Mouse (Mus musculus) stomach, embryonic 15.5 days (tissue): ENCODE measurements around the gene Mroh2a. TPM values are rescaled to one million over a fixed set of nuclear protein-coding genes. Genes with fewer than 3 reads are reported as not detected.

Source experiments
- ATAC-seq: fragments of 200-750 bp; cut with Nextera tagmentation; 2 replicates; pipeline ENCODE4 v1.8.0; 2017; ENCODE audit warnings: low read depth, moderate number of reproducible peaks, moderate TSS enrichment; ENCODE audit not compliant: insufficient read depth, low FRiP score
- H3K27ac ChIP-seq: fragments of 300-500 bp; sonication (generic); 2 replicates; pipeline ENCODE4 v1.5.1; 2015; ENCODE audit warnings: mild to moderate bottlenecking, inconsistent platforms
- H3K27me3 ChIP-seq: fragments of 300-500 bp; sonication (generic); replicated peaks from 2 replicates; pipeline ENCODE4 v1.6.1; 2015; ENCODE audit warnings: inconsistent platforms
- H3K36me3 ChIP-seq: fragments of 300-500 bp; sonication (generic); 2 replicates; pipeline ENCODE4 v1.6.1; 2015; ENCODE audit warnings: inconsistent platforms
- H3K4me1 ChIP-seq: fragments of 300-500 bp; sonication (generic); 2 replicates; pipeline ENCODE4 v1.6.1; 2015; ENCODE audit warnings: inconsistent platforms
- H3K4me2 ChIP-seq: fragments of 300-500 bp; sonication (generic); 2 replicates; pipeline ENCODE4 v1.6.1; 2015; ENCODE audit warnings: mild to moderate bottlenecking, inconsistent platforms
- H3K4me3 ChIP-seq: fragments of 300-500 bp; sonication (generic); replicated peaks from 2 replicates; pipeline ENCODE4 v1.5.1; 2015; ENCODE audit warnings: inconsistent platforms
- H3K9ac ChIP-seq: fragments of 300-500 bp; sonication (generic); 2 replicates; pipeline ENCODE4 v1.6.1; 2015; ENCODE audit warnings: inconsistent platforms
- H3K9me3 ChIP-seq: fragments of 300-500 bp; sonication (generic); 2 replicates; pipeline ENCODE4 v1.6.1; 2016; ENCODE audit warnings: inconsistent platforms
- WGBS: fragments of 180-500 bp; shearing (Covaris S2); methylation state at CpG from one replicate; pipeline ENCODE4 v1.1.7; 2015; 5-methylcytosine and 5-hydroxymethylcytosine counted together
- polyA plus RNA-seq: library from polyadenylated mRNA; unstranded; fragments of >200 nt; fragmentation: Nextera tagmentation; extraction: Ambion mirVana; gene quantifications from 2 replicates; pipeline ENCODE4 v1.2.1, GENCODE M21; 2015

Mroh2a gene
- polyA plus RNA-seq, 1 experiment from 2014 or later = 1.2 TPM

DNA sequence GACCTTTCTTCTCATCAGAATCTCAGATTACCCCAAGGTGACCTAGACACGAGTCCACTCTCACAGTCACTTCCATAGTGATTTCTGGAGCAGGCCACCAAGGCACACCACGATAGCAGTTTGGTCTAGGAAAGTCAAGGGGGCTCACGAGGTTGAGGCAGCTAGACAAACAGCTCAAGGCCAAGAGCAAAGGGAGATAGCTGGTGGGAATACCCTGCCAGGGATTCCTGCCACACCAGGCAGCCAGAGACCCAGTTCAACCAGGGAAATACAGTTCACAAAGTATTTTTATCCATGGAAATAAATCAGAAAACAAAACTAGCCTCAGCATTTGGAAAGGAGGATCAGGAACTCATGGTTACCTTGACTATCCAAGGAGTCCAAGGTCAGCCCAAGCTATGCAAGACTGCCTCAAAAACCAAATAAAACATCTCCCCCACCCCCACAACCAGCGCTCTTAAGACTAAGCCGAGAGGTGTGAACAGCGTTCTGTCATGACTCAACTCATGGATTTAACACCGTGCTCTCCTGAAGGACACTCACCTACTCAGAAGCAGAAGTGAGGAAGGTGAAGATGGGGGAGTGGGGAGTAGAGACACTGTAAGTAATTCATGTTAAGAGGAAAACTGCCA lies 37.6 kb downstream of the Mroh2a start:
- 85% methylated on average over 7 of the region's 7 CpGs for WGBS
- H3K4me1 ChIP-seq = peaks cover 11% of the 10 kb centered on the region
- H3K36me3 ChIP-seq = peaks cover 89% of the 10 kb centered on the region
- no peak overlapping the region for H3K4me2 ChIP-seq
- no peak overlapping the region for H3K9ac ChIP-seq
- no peak overlapping the region for H3K4me3 ChIP-seq
- H3K27me3 ChIP-seq = no peaks in the 10 kb centered on the region
- H3K27ac ChIP-seq = no peak overlapping the region
- ATAC-seq = no peak
- no peaks in the 10 kb centered on the region for H3K9me3 ChIP-seq

DNA sequence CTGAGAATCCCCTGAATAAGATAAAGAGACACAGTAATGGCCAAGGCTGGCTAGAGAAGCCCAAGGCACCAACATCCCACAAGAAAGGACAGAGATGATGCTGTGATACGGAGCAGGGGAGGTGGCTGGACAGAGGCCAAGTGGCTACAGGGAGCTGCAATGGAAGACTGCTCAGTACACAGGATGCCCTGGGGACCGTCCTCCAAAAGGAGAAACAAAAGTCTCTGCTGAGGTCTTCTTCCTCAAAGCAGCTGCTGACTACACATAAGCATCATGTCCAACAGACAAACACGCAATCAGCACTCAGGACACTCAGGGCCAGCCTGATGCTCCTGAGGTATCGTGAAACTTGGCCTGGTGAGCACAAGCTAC lies 38.1 kb downstream of the Mroh2a start:
- no peak overlapping the region for H3K9ac ChIP-seq
- no peak for ATAC-seq
- no peak overlapping the region for H3K4me3 ChIP-seq
- peaks cover 94% of the 10 kb centered on the region for H3K36me3 ChIP-seq
- H3K4me1 ChIP-seq = peaks cover 11% of the 10 kb centered on the region
- no peak overlapping the region for H3K27ac ChIP-seq
- no peak overlapping the region for H3K4me2 ChIP-seq
- H3K27me3 ChIP-seq = no peaks in the 10 kb centered on the region
- H3K9me3 ChIP-seq = no peaks in the 10 kb centered on the region
- 79% methylated on average over 4 of the region's 4 CpGs for WGBS

DNA sequence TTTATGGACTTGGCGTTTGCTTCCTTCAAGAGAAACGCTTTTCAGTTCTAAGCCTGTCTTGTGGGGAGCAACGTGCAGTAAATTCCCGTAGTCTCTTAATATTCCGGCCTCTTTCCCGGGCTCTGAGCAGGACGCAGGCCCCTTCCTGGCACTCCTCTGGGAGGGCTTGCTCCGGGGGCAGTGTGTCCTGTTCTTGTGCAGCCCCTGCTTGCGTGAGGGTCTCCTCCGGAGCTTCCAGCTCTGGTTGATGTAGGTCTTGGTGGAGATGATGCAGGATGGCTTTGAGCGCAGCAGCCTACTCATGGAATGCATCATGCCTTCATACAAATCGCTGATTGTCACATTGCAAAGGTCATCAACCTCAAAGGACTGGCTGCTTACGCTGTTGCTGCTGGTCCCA lies 39.3 kb downstream of the Mroh2a start:
- Histone ChIP-seq H3K9ac (no peak overlapping the region), H3K4me1 (peaks cover 11% of the 10 kb centered on the region), H3K36me3 (peaks cover 85% of the 10 kb centered on the region), H3K4me2 (no peak overlapping the region), H3K27ac (no peak overlapping the region), H3K4me3 (no peak overlapping the region), H3K27me3 (no peaks in the 10 kb centered on the region), H3K9me3 (no peaks in the 10 kb centered on the region)
- WGBS = 88% methylated on average over 13 of the region's 13 CpGs
- ATAC-seq = no peak

DNA sequence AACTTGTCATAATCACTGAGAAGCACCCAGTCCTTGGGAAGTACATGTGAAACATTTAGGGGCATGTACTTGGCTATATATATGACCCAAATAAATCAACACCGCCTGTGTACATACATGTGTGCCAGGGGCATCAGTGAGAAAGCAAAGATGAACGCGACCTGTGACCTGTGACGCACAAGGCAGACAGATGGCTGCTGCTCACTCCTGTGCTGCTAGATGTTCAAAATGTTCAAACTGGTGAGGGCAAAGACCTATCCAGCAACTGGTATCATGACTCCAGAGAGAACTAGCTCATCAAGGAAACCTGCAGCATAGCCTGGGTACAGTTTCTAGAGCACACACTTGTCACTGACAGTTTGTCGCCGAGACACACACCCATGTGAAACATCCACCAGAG lies 40.7 kb downstream of the Mroh2a start:
- H3K9me3 ChIP-seq = no peaks in the 10 kb centered on the region
- 91% methylated on average over 6 of the region's 6 CpGs for WGBS
- ATAC-seq = 0 out of 2 replicates have a peak, but pooled peaks have one; percentile 1
- no peak overlapping the region for H3K4me2 ChIP-seq
- no peak overlapping the region for H3K9ac ChIP-seq
- 0 out of 2 replicates have a peak, but pooled peaks cover under 1% of the 10 kb centered on the region for H3K4me1 ChIP-seq
- H3K27me3 ChIP-seq = no peaks in the 10 kb centered on the region
- no peak overlapping the region for H3K4me3 ChIP-seq
- H3K36me3 ChIP-seq = peaks cover 84% of the 10 kb centered on the region
- no peak overlapping the region for H3K27ac ChIP-seq

DNA sequence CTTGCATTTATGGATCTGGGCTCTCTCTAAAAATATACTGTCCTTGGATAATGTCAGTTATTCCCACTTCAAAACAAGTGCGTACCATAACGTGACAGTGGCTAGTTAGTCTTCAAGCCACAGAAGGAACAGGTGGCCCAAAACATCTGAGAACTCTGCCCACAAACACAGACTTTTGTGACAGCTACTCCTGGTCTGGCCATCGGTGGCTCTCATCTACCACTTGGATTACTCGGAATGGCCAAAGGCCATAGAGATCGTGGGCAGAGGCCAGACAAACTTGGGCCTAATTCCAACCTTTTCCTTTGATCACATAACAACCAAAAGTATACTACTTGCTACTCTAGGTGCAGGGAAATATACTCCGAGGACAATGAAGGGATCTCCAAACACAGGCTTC lies 41.3 kb downstream of the Mroh2a start:
- H3K27me3 ChIP-seq = no peaks in the 10 kb centered on the region
- no peak overlapping the region for H3K4me2 ChIP-seq
- H3K4me3 ChIP-seq = no peak overlapping the region
- no peak for ATAC-seq
- H3K9ac ChIP-seq = no peak overlapping the region
- peaks cover 85% of the 10 kb centered on the region for H3K36me3 ChIP-seq
- no peak overlapping the region for H3K27ac ChIP-seq
- 83% methylated on average over 6 of the region's 6 CpGs for WGBS
- H3K9me3 ChIP-seq = no peaks in the 10 kb centered on the region
- no peaks in the 10 kb centered on the region for H3K4me1 ChIP-seq

DNA sequence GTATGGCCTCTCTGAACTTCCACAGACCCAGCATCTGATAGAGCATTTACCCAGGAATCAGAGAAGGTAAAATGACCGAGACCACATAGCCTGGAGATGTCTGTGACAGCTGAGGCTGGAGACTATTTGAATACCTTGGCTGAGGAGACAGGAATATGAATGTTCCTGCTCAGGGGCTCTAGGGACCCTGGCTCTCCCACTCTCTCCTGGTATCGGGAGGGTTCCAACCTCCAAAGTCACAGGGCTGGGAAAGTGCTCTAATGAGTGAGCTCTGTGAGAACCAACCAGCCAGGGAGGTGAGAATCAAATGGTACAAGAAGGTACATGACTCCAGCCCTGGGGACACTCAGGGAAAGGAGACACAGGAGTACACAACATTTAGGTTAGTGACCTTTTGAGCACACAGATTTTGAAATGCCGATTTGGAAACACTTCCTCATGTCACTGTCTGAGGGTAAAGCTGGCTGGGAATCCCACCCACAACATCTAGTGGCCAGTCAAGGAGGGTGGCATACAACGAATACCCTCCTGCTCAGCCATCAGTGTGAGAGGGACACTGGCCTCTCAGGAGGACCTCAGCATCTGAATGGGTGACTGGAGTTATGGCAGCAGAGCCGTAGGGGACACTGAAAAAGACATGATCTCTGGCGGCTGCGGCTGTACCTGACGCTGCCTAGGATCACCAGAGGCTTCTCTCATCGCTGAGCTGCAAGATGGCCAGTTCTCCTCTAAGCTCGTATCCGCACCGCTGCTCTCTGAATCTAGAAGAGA lies 42.9 kb downstream of the Mroh2a start:
- Histone ChIP-seq H3K9me3 (no peaks in the 10 kb centered on the region), H3K4me3 (no peak overlapping the region), H3K36me3 (peaks cover 84% of the 10 kb centered on the region), H3K4me2 (no peak overlapping the region), H3K9ac (no peak overlapping the region), H3K27ac (no peak overlapping the region), H3K4me1 (no peaks in the 10 kb centered on the region), H3K27me3 (no peaks in the 10 kb centered on the region)
- no peak for ATAC-seq
- WGBS = 88% methylated on average over 12 of the region's 12 CpGs

DNA sequence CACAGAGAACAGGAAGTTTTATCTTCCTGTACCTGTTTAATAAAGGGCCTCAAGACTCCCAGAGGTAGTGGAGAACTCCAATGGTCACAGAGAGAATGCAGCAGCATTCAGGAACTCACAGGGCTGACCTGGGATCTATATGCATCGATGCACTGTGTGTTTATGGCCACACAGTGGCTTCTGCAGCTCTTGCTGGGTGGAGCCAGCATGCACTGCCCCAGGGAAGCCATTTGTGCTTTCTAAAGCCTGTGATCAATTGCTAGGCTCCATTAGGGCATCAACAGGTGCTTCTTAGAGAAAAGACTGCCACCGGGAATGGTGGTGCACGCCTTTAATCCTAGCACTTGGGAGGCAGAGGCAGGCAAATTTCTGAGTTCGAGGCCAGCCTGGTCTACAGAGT lies 46.1 kb downstream of the Mroh2a start:
- Histone ChIP-seq H3K9ac (no peak overlapping the region), H3K4me2 (no peak overlapping the region), H3K27me3 (no peaks in the 10 kb centered on the region), H3K4me3 (no peak overlapping the region), H3K4me1 (peaks cover 13% of the 10 kb centered on the region), H3K36me3 (peaks cover 56% of the 10 kb centered on the region), H3K27ac (no peak overlapping the region), H3K9me3 (no peaks in the 10 kb centered on the region)
- 63% methylated on average over 4 of the region's 4 CpGs for WGBS
- ATAC-seq = no peak

DNA sequence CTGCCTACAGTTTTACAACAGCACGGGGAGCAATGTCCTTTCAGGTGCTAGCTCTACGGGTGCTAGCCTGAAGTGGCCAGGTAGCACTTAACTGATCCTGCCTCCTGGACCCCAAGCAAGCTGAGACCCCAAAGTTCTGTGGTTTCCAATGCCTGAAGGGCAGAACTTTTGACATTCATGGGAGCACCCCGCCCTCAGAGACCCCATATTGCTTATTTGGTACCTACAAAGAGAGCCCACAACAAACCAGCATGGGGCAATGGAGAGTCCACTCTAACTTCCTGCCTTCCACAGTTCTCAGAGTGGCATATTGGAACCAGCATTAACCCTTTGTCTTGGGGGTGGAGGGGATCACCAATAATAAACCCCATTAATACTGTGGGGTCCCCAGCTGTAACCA lies 46.5 kb downstream of the Mroh2a start:
- no peak for ATAC-seq
- H3K27me3 ChIP-seq = no peaks in the 10 kb centered on the region
- H3K4me1 ChIP-seq = peaks cover 13% of the 10 kb centered on the region
- H3K9me3 ChIP-seq = no peaks in the 10 kb centered on the region
- 95% methylated on average over 3 of the region's 3 CpGs for WGBS
- H3K27ac ChIP-seq = no peak overlapping the region
- no peak overlapping the region for H3K9ac ChIP-seq
- peaks cover 51% of the 10 kb centered on the region for H3K36me3 ChIP-seq
- no peak overlapping the region for H3K4me3 ChIP-seq
- no peak overlapping the region for H3K4me2 ChIP-seq

DNA sequence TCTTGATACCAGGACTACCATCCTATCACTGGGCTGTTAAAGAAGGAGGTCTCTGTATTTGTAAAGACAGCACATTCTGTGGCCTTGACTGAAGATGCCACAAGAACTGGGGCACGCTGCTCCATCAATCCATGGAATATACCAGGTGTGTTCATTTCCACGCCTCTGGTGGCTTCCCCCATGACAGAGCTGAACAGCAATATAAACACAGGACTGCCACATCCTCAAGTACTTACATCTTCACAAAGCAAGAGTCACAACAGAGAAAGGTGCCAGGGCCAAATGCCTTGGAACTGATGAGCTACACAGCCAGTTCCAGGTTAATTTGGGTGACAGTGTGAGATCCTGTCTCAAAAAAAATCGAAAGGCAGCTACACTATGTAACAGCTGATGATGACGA lies 47.0 kb downstream of the Mroh2a start:
- H3K27me3 ChIP-seq = no peaks in the 10 kb centered on the region
- no peaks in the 10 kb centered on the region for H3K9me3 ChIP-seq
- H3K36me3 ChIP-seq = peaks cover 46% of the 10 kb centered on the region
- H3K4me1 ChIP-seq = peaks cover 13% of the 10 kb centered on the region
- no peak for ATAC-seq
- no peak overlapping the region for H3K4me2 ChIP-seq
- H3K9ac ChIP-seq = no peak overlapping the region
- H3K4me3 ChIP-seq = no peak overlapping the region
- WGBS = 81% methylated on average over 4 of the region's 4 CpGs
- no peak overlapping the region for H3K27ac ChIP-seq

DNA sequence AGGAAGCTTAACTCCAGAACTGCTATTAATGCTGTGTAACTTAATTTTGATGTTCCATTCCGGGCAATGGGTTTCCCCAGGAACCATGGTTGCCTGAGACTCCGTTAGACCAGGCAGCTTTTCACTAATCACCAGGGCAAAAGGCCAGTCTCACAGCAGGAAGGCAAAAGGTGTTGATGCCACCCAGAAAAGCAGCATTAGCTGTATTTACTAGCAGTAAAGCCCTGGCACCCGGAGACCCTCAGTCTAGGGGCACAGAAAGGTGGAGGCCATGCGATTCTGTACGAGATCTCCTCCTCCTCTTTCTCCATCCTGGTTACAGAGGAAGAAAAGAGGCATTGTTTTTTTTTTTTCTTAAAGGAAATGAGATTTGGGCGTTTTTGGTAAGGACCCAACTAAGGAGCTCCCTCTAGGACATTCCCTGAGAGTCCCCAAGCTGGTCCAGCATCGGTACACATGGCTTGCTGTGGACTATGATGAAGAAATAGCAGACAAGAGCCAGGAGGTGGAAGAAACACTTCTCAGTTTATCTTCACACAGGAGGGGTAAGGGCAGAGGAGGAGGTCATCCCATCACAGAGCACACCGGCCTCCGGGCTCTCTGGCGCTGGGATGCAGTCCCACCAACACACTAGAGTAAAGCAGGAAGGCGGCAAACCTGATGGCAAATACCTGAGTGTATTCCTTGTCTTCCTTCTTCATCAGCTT lies 47.7 kb downstream of the Mroh2a start:
- Histone ChIP-seq H3K9me3 (no peaks in the 10 kb centered on the region), H3K9ac (no peak overlapping the region), H3K36me3 (peaks cover 39% of the 10 kb centered on the region), H3K27me3 (no peaks in the 10 kb centered on the region), H3K4me1 (peaks cover 13% of the 10 kb centered on the region), H3K4me2 (no peak overlapping the region), H3K27ac (no peak overlapping the region), H3K4me3 (no peak overlapping the region)
- 73% methylated on average over 11 of the region's 11 CpGs for WGBS
- ATAC-seq = no peak

DNA sequence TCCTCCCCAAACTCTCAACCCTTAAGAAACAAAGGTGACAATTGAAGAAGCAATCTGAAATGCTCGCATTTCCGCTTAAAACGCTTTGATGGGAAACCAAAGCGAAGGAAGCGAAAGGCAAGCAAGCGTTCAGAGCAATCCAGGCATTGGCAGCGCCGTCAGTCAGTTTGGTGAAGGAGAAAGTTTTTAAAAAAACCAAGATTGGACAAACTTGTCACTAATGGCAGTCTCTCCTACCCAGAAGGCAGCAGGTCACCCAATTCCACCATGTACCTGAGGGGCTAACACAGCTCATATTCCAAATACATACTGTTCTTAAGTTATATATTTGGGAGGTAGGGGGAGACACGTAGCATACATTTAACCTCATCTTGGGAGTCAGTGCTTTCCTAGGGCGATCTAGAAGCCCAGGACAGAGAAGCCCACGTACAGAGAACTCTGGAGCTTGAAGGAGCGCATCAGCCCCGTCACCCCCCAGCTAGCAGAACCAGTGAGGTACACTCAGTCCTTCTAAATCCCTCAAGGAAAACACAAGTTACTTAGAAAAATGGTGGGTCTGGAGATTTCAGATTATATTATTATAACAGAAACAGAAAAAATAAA lies 48.4 kb downstream of the Mroh2a start:
- no peak overlapping the region for H3K9ac ChIP-seq
- H3K27me3 ChIP-seq = no peaks in the 10 kb centered on the region
- H3K4me3 ChIP-seq = no peak overlapping the region
- no peaks in the 10 kb centered on the region for H3K9me3 ChIP-seq
- H3K4me2 ChIP-seq = peak overlapping the region; percentile 58; the same call in 1 of the 2 replicates
- ATAC-seq = no peak
- peaks cover 34% of the 10 kb centered on the region for H3K36me3 ChIP-seq
- H3K27ac ChIP-seq = no peak overlapping the region
- 68% methylated on average over 13 of the region's 13 CpGs for WGBS
- peaks cover 13% of the 10 kb centered on the region for H3K4me1 ChIP-seq
